Mouse (Mus musculus): ENCODE results near the gene Dthd1.
A peak's percentile ranks its signal among the peaks of the same experiment; 100 is the strongest.

The Dthd1 gene

GRCm38 (mm10) chr5:62864348-62864747 is 50.7 kb downstream of the Dthd1 start:
- no peak for DNase-seq

DNA sequence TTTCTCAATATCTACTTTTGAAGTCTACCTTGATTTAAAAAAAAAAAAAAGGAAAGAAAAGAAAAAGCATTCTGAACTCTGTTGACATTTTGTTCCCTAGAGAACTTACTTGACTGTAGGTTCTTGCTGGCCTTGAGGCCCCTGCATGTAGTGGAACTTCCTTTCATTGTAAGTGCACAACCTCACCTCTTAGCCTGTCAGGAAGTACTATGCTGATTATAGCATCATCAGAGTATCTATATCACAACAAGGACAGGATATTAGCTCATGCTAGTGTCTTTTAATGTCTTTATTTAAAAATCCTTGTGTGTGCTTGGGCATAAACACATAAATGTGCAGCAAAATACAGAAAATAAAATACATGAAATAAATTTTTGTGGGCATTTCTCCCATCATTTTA is 53.4 kb downstream of the Dthd1 start:
- no peak for DNase-seq

DNA sequence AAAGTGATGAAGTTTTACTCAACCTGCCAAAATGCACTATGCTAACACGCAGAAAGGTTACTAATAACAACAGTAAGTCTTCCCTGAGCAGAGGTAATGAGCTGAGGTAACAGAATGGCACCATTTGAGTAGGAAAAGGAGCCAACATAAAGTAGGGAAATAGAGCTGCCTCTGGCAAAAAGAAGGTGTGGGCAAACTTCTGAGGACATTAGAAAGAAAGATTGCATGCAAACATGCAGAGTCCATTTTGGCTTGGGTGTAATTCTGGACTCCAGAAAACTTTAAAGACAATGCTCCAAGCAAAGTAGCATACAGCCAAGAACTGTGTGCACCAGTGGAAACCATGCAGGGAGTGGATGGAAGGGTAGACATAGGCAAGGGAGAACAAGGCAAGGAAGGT is 65.9 kb downstream of the Dthd1 start:
- DNase-seq = no peak

- peak in 1 of 2 experiments; percentile 3 for DNase-seq
These were observed 81.7 kb downstream of the Dthd1 start for GRCm38 (mm10) chr5:62895326-62895725.

GRCm38 (mm10) chr5:62906954-62907353 is 93.3 kb downstream of the Dthd1 start:
- DNase-seq = no peak

GRCm38 (mm10) chr5:62909074-62909473 is 95.5 kb downstream of the Dthd1 start:
- no peak for DNase-seq

GRCm38 (mm10) chr5:62924616-62925015 is 111.0 kb downstream of the Dthd1 start:
- DNase-seq = peak in 1 of 2 experiments; percentile 1
